Mouse (Mus musculus): ENCODE results near the gene Hist1h2ag. TPM values are rescaled to one million over a fixed set of nuclear protein-coding genes. Genes with fewer than 3 reads are reported as not detected.
"Not testable (repeated sequence)": the region's sequence is repeated elsewhere in the genome, so short reads cannot be mapped to it uniquely, and the experiment has no call there.

Gene Hist1h2ag
- total RNA-seq (2021): 10 to 100 TPM in 1 of 2 experiments, 1 to 10 TPM in 1; 7.7 to 10.8 TPM
- long read RNA-seq, experiment 1: 0 reads
- long read RNA-seq, experiment 2: 0 reads

- peak; percentile 93 to 95 for DNase-seq
These were observed at the start of gene Hist1h2ag, which contains the start of gene Hist1h2bj for GRCm38 (mm10) chr13:22042568-22043502. Gene Hist1h2ag (minus strand): TSS chr13:22042944. Gene Hist1h2bj (plus strand): TSS chr13:22043214.

GRCm38 (mm10) chr13:22084140-22084539, 41.4 kb upstream of the Hist1h2ag start, which contains the start of gene Vmn1r188:
Gene Vmn1r188 (plus strand): TSS chr13:22084440.
- DNase-seq: not testable (repeated sequence)

- no peak for DNase-seq
These were observed 20.7 kb upstream of the Hist1h2ag start for GRCm38 (mm10) chr13:22063468-22063867.

- DNase-seq: no peak
These were observed 18.7 kb upstream of the Hist1h2ag start for GRCm38 (mm10) chr13:22061422-22061821.

- DNase-seq: no peak
These were observed 11.0 kb upstream of the Hist1h2ag start for GRCm38 (mm10) chr13:22053754-22054153.

GRCm38 (mm10) chr13:22051523-22051859, 8.7 kb upstream of the Hist1h2ag start:
- no peak for DNase-seq

GRCm38 (mm10) chr13:22050591-22051522, 8.1 kb upstream of the Hist1h2ag start:
- peak; percentile 91 to 93 for DNase-seq

- DNase-seq: no peak
These were observed 7.1 kb upstream of the Hist1h2ag start for GRCm38 (mm10) chr13:22049737-22050440.

- no peak for DNase-seq
These were observed 6.3 kb upstream of the Hist1h2ag start for GRCm38 (mm10) chr13:22049041-22049440.

GRCm38 (mm10) chr13:22045311-22045710, 2.6 kb upstream of the Hist1h2ag start:
- DNase-seq: no peak

GRCm38 (mm10) chr13:22044432-22045155, 1.9 kb upstream of the Hist1h2ag start:
- no peak for DNase-seq

- DNase-seq: peak in 1 of 2 experiments; percentile 54
These were observed 1.0 kb upstream of the Hist1h2ag start for GRCm38 (mm10) chr13:22043503-22044431.

GRCm38 (mm10) chr13:22041651-22042567, 835 bp downstream of the Hist1h2ag start:
- no peak for DNase-seq

- peak; percentile 96 to 98 for DNase-seq
These were observed 1.6 kb downstream of the Hist1h2ag start, which contains the start of gene Hist1h4i for GRCm38 (mm10) chr13:22041142-22041536. Gene Hist1h4i (minus strand): TSS chr13:22041362.

GRCm38 (mm10) chr13:22040464-22041141, 2.1 kb downstream of the Hist1h2ag start:
- DNase-seq: no peak

- DNase-seq: no peak
These were observed 2.7 kb downstream of the Hist1h2ag start for GRCm38 (mm10) chr13:22039951-22040463.

GRCm38 (mm10) chr13:22039364-22039763, 3.4 kb downstream of the Hist1h2ag start:
- no peak for DNase-seq

GRCm38 (mm10) chr13:22037415-22037814, 5.3 kb downstream of the Hist1h2ag start:
- no peak for DNase-seq
